8 mouse cellular contexts compared by ENCODE assay signal in the genomic region with DNA sequence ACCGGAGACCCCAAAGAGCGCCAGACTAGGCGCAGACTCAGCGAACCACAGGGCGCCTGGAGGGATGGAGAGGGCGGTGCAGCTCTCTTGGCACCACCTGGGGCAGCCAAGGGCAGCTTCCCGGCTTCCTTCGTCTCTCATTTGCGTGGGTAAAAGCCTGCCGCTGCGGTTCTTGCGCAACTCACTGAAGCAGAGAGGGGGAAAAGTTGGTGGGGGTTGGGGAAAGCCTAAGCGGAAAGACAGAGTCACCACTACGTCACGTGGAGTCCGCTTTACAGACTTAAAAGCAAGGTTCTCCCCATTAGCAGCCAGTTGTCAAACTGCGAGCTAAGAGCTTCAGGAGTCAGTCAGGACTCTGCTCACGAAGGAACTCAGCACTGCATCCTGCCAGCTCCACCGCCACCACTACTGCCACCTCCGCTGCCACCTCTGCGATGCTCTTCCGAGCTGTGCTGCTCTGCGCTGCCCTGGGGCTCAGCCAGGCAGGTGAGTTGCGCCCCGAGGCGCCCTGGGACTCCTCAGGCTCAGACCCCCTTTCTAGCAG. TPM values are rescaled to one million over a fixed set of nuclear protein-coding genes. Genes with fewer than 3 reads are reported as not detected.
A peak's percentile ranks its signal among the peaks of the same experiment; 100 is the strongest.
DNase-seq lines count a peak whose midpoint lies in the region; ATAC-seq and TF ChIP-seq lines count a peak whose summit lies in the region.

Gene Ptgs2 (plus strand): TSS at position 242 of the 544 bp plus-strand sequence.

- ATAC-seq in CD4-positive, CD25-positive, alpha-beta regulatory T cell, adult 4 months, result no peak
- peak; percentile 95 for ATAC-seq in kidney, embryonic 14.5 days (ENCODE audit: low FRiP score, low TSS enrichment)
- ATAC-seq in liver, embryonic 11.5 days (replicated peaks; ENCODE audit: low FRiP score), result peak; percentile 55
- peak; percentile 75 for ATAC-seq in midbrain, postnatal 0 days (ENCODE audit: low FRiP score)
- ATAC-seq in stomach, embryonic 15.5 days (ENCODE audit: insufficient read depth, low FRiP score, low read depth), result peak; percentile 83

- no peaks in the 10 kb centered on the region for H3K36me3 ChIP-seq in embryonic facial prominence, embryonic 10.5 days (replicated peaks)
- no peaks in the 10 kb centered on the region for H3K36me3 ChIP-seq in kidney, embryonic 14.5 days (ENCODE audit: control insufficient read depth, insufficient read depth, low read length)
- no peaks in the 10 kb centered on the region for H3K36me3 ChIP-seq in liver, embryonic 11.5 days (ENCODE audit: control insufficient read depth, insufficient read depth, low read length)
- H3K36me3 ChIP-seq in midbrain, postnatal 0 days (ENCODE audit: insufficient read depth, low read length), result no peaks in the 10 kb centered on the region
- H3K36me3 ChIP-seq in stomach, embryonic 15.5 days, result no peaks in the 10 kb centered on the region

- peaks cover 16% of the 10 kb centered on the region for H3K4me1 ChIP-seq in embryonic facial prominence, embryonic 10.5 days
- peaks cover 3% of the 10 kb centered on the region; the same call in 1 of the 2 replicates for H3K4me1 ChIP-seq in kidney, embryonic 14.5 days (ENCODE audit: control insufficient read depth, insufficient read depth, low read length)
- no peaks in the 10 kb centered on the region for H3K4me1 ChIP-seq in liver, embryonic 11.5 days (replicated peaks; ENCODE audit: control insufficient read depth, insufficient read depth, low read length)
- 0 out of 2 replicates have a peak, but pooled peaks cover 4% of the 10 kb centered on the region for H3K4me1 ChIP-seq in midbrain, postnatal 0 days (ENCODE audit: insufficient read depth, low read length)
- peaks cover 7% of the 10 kb centered on the region; the same call in 1 of the 2 replicates for H3K4me1 ChIP-seq in stomach, embryonic 15.5 days

- WGBS in embryonic facial prominence, embryonic 10.5 days, result 1% methylated on average over 26 of the region's 26 CpGs
- WGBS in kidney, embryonic 14.5 days, result 1% methylated on average over 26 of the region's 26 CpGs
- WGBS in liver, embryonic 11.5 days, result 2% methylated on average over 26 of the region's 26 CpGs
- 2% methylated on average over 26 of the region's 26 CpGs for WGBS in midbrain, postnatal 0 days
- 1% methylated on average over 26 of the region's 26 CpGs for WGBS in stomach, embryonic 15.5 days

- H3K9me3 ChIP-seq in embryonic facial prominence, embryonic 10.5 days, result no peaks in the 10 kb centered on the region
- H3K9me3 ChIP-seq in kidney, embryonic 14.5 days (ENCODE audit: control insufficient read depth, low read length), result no peaks in the 10 kb centered on the region
- H3K9me3 ChIP-seq in liver, embryonic 11.5 days (ENCODE audit: control insufficient read depth, low read length), result no peaks in the 10 kb centered on the region
- no peaks in the 10 kb centered on the region for H3K9me3 ChIP-seq in midbrain, postnatal 0 days (ENCODE audit: low read length)
- no peaks in the 10 kb centered on the region for H3K9me3 ChIP-seq in stomach, embryonic 15.5 days

- DNase-seq in CD4-positive, CD25-positive, alpha-beta regulatory T cell, adult 2 months (ENCODE audit: low read depth, low spot score), result peak; percentile 2
- peak; percentile 70 for DNase-seq in embryonic facial prominence, embryonic 10.5 days (ENCODE audit: low spot score)
- peak; percentile 47 for DNase-seq in heart, adult 8-10 months (ENCODE audit: low spot score)
- no peak for DNase-seq in liver, embryonic 11.5 days (ENCODE audit: low spot score)
- peak; percentile 12 for DNase-seq in midbrain, postnatal 0 days (ENCODE audit: low spot score)

- peak within 1 kb of the TSS; percentile 65 for H3K4me3 ChIP-seq in embryonic facial prominence, embryonic 10.5 days
- peak within 1 kb of the TSS; percentile 46 for H3K4me3 ChIP-seq in kidney, embryonic 14.5 days (ENCODE audit: low read length)
- H3K4me3 ChIP-seq in liver, embryonic 11.5 days (ENCODE audit: low read depth, low read length), result peak within 1 kb of the TSS; percentile 44
- H3K4me3 ChIP-seq in midbrain, postnatal 0 days (ENCODE audit: low read depth, low read length), result peak within 1 kb of the TSS; percentile 52
- peak within 1 kb of the TSS; percentile 48 for H3K4me3 ChIP-seq in stomach, embryonic 15.5 days (replicated peaks)

- peak within 1 kb of the TSS; percentile 70 for H3K27ac ChIP-seq in embryonic facial prominence, embryonic 10.5 days (replicated peaks)
- no peak within 1 kb of the TSS for H3K27ac ChIP-seq in kidney, embryonic 14.5 days (ENCODE audit: low read depth, low read length)
- H3K27ac ChIP-seq in liver, embryonic 11.5 days (ENCODE audit: low read depth, low read length), result no peak within 1 kb of the TSS
- H3K27ac ChIP-seq in midbrain, postnatal 0 days (ENCODE audit: low read depth, low read length), result no peak within 1 kb of the TSS
- no peak within 1 kb of the TSS for H3K27ac ChIP-seq in stomach, embryonic 15.5 days

- TF ChIP-seq CTCF in midbrain, postnatal 0 days (IDR thresholded peaks at IDR 0.05), result peak; percentile 34; the same call in 1 of the 2 replicates

- peak within 1 kb of the TSS; percentile 91 for H3K4me2 ChIP-seq in kidney, embryonic 14.5 days (replicated peaks; ENCODE audit: low read depth, low read length)
- peak within 1 kb of the TSS; percentile 67 for H3K4me2 ChIP-seq in liver, embryonic 11.5 days
- peak within 1 kb of the TSS; percentile 99 for H3K4me2 ChIP-seq in midbrain, postnatal 0 days (ENCODE audit: low read depth, low read length, poor library complexity, severe bottlenecking)
- H3K4me2 ChIP-seq in stomach, embryonic 15.5 days, result peak within 1 kb of the TSS; percentile 89

- H3K9ac ChIP-seq in kidney, embryonic 14.5 days (ENCODE audit: low read depth, low read length), result peak within 1 kb of the TSS; percentile 42
- H3K9ac ChIP-seq in liver, embryonic 11.5 days (ENCODE audit: low read depth, low read length), result no peak within 1 kb of the TSS
- H3K9ac ChIP-seq in midbrain, postnatal 0 days (replicated peaks; ENCODE audit: low read length, poor library complexity, severe bottlenecking), result peak within 1 kb of the TSS; percentile 54
- no peak within 1 kb of the TSS; the same call in 1 of the 2 replicates for H3K9ac ChIP-seq in stomach, embryonic 15.5 days

- peaks cover 6% of the 10 kb centered on the region; the same call in 1 of the 2 replicates for H3K27me3 ChIP-seq in embryonic facial prominence, embryonic 10.5 days (replicated peaks; ENCODE audit: low read depth, poor library complexity, severe bottlenecking)
- no peaks in the 10 kb centered on the region for H3K27me3 ChIP-seq in kidney, embryonic 14.5 days (ENCODE audit: control insufficient read depth, insufficient read depth, low read length)
- no peaks in the 10 kb centered on the region for H3K27me3 ChIP-seq in liver, embryonic 11.5 days (replicated peaks; ENCODE audit: control insufficient read depth, insufficient read depth, low read length)
- H3K27me3 ChIP-seq in midbrain, postnatal 0 days (ENCODE audit: insufficient read depth, low read length), result no peaks in the 10 kb centered on the region
- H3K27me3 ChIP-seq in stomach, embryonic 15.5 days (replicated peaks), result no peaks in the 10 kb centered on the region

RNA-seq across cellular contexts. Expression of gene Ptgs2, which starts in this region (rescaled TPM):
- polyA plus RNA-seq in CD4-positive, CD25-positive, alpha-beta regulatory T cell, adult 4 months (2017; shearing (Covaris generic)), result not detected
- polyA plus RNA-seq in embryonic facial prominence, embryonic 10.5 days (2016; fragmentation: Nextera tagmentation; extraction: Ambion mirVana), result 0.16 and 0.25 TPM in 2 replicates
- total RNA-seq in heart, adult 8-10 months (2022), result 1 to 10 TPM in 3 of 4 experiments, under 1 TPM in 1; 0.97 to 1.3 (median 1.2) TPM
- 0.59 and 0.95 TPM in 2 replicates for polyA plus RNA-seq in kidney, embryonic 14.5 days (2014; fragmentation: Nextera tagmentation; extraction: Ambion mirVana)
- polyA plus RNA-seq in liver, embryonic 11.5 days (2014; fragmentation: Nextera tagmentation; extraction: Ambion mirVana), result 0.16 and 0.42 TPM in 2 replicates
- total RNA-seq in midbrain, postnatal 0 days (2014; rRNA removed), result 0.47 and 0.49 TPM in 2 replicates
- polyA plus RNA-seq in midbrain, postnatal 0 days (2015; fragmentation: Nextera tagmentation; extraction: Ambion mirVana), result 0.05 and 0.20 TPM in 2 replicates
- 0.32 and 0.45 TPM in 2 replicates for polyA plus RNA-seq in stomach, embryonic 15.5 days (2015; fragmentation: Nextera tagmentation; extraction: Ambion mirVana)

Comparison
In these comparisons a context has a peak if more than half of its experiments do, and no peak if none do; other contexts are left out.
1. Peak in DNase-seq, H3K4me3 ChIP-seq and H3K27ac ChIP-seq in embryonic facial prominence, embryonic 10.5 days; RNA of the gene not detected or under 1 TPM.
2. Peak in ATAC-seq, H3K4me3 ChIP-seq, H3K9ac ChIP-seq and H3K4me2 ChIP-seq in kidney, embryonic 14.5 days; RNA of the gene not detected or under 1 TPM.
3. Peak in ATAC-seq, H3K4me3 ChIP-seq and H3K4me2 ChIP-seq in liver, embryonic 11.5 days; RNA of the gene not detected or under 1 TPM.
4. Peak in DNase-seq, ATAC-seq, H3K4me3 ChIP-seq, H3K9ac ChIP-seq and H3K4me2 ChIP-seq in midbrain, postnatal 0 days; RNA of the gene not detected or under 1 TPM.
5. Peak in ATAC-seq, H3K4me3 ChIP-seq and H3K4me2 ChIP-seq in stomach, embryonic 15.5 days; RNA of the gene not detected or under 1 TPM.